Mouse (Mus musculus): ENCODE measurements at regions not wholly inside any gene's neighbourhood (a gene's known extent, or its start where the extent isn't known, plus 50 kb on each side); places are given as distances from the start of the nearest gene placed in this dataset.

- H3K4me1 ChIP-seq (ENCODE audit: insufficient read depth, low read length), result no peaks in the 10 kb centered on the region
- no peaks in the 10 kb centered on the region for H3K36me3 ChIP-seq (ENCODE audit: insufficient read depth, low read length)
- WGBS, result 60% methylated on average over 3 of the region's 3 CpGs
- TF ChIP-seq CTCF (IDR thresholded peaks at IDR 0.05), result no peak
- H3K9me3 ChIP-seq (ENCODE audit: low read length), result no peaks in the 10 kb centered on the region
- H3K27ac ChIP-seq (ENCODE audit: low read depth, low read length), result no peak overlapping the region
- H3K27me3 ChIP-seq (ENCODE audit: insufficient read depth, low read length), result no peaks in the 10 kb centered on the region
- ATAC-seq (ENCODE audit: low FRiP score), result no peak
- no peak overlapping the region for H3K4me3 ChIP-seq (ENCODE audit: low read depth, low read length)
- no peak overlapping the region for H3K4me2 ChIP-seq (ENCODE audit: low read depth, low read length, poor library complexity, severe bottlenecking)
- no peak for DNase-seq (ENCODE audit: low spot score)
- no peak overlapping the region for H3K9ac ChIP-seq (replicated peaks; ENCODE audit: low read length, poor library complexity, severe bottlenecking)
Measured at GRCm38 (mm10) chr4:45719564-45719963, 79.3 kb upstream of the Aldh1b1 start.

DNA sequence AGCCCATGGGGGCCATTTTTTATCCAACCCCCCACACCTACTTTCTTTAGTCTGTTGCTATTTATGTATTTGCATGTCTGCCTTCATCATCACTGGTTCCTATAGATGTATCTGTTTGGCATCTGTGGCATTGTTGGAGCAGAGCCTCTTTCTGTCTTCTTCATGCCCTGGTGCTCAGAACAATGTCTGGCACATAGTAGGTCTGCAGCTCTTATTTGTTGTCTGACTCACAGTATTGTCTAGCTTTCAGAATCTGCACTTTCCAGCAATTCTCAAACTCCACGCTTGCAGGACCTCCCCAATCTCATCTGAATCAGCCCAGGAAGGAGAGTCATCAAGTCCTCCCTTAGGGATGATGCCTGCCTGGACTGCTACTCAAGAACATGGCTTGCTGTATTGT lies 82.9 kb upstream of the Aldh1b1 start:
- Histone ChIP-seq H3K27ac (ENCODE audit: low read depth, low read length) (no peak overlapping the region), H3K36me3 (ENCODE audit: insufficient read depth, low read length) (no peaks in the 10 kb centered on the region), H3K4me3 (ENCODE audit: low read depth, low read length) (no peak overlapping the region), H3K9ac (replicated peaks; ENCODE audit: low read length, poor library complexity, severe bottlenecking) (no peak overlapping the region), H3K4me2 (ENCODE audit: low read depth, low read length, poor library complexity, severe bottlenecking) (no peak overlapping the region), H3K9me3 (ENCODE audit: low read length) (no peaks in the 10 kb centered on the region), H3K4me1 (ENCODE audit: insufficient read depth, low read length) (no peaks in the 10 kb centered on the region; the same call in none of the 2 replicates), H3K27me3 (ENCODE audit: insufficient read depth, low read length) (no peaks in the 10 kb centered on the region)
- 78% methylated on average over 1 of the region's 1 CpGs for WGBS
- TF ChIP-seq CTCF (IDR thresholded peaks at IDR 0.05), result no peak
- ATAC-seq (ENCODE audit: low FRiP score) (no peak), DNase-seq (ENCODE audit: low spot score) (no peak)

- no peak for TF ChIP-seq CTCF (IDR thresholded peaks at IDR 0.05)
- no peak overlapping the region; the same call in 1 of the 2 replicates for H3K9ac ChIP-seq (replicated peaks; ENCODE audit: low read length, poor library complexity, severe bottlenecking)
- WGBS, result 12% methylated on average over 10 of the region's 10 CpGs
- DNase-seq (ENCODE audit: low spot score) (peak; percentile 84), ATAC-seq (ENCODE audit: low FRiP score) (0 out of 2 replicates have a peak, but pooled peaks have one; percentile 54)
- no peaks in the 10 kb centered on the region for H3K27me3 ChIP-seq (ENCODE audit: insufficient read depth, low read length)
- no peaks in the 10 kb centered on the region for H3K9me3 ChIP-seq (ENCODE audit: low read length)
- H3K4me1 ChIP-seq (ENCODE audit: insufficient read depth, low read length), result no peaks in the 10 kb centered on the region; the same call in none of the 2 replicates
- H3K4me2 ChIP-seq (ENCODE audit: low read depth, low read length, poor library complexity, severe bottlenecking), result no peak overlapping the region
- no peak overlapping the region for H3K4me3 ChIP-seq (ENCODE audit: low read depth, low read length)
- H3K36me3 ChIP-seq (ENCODE audit: insufficient read depth, low read length), result no peaks in the 10 kb centered on the region
- no peak overlapping the region for H3K27ac ChIP-seq (ENCODE audit: low read depth, low read length)
Measured at GRCm38 (mm10) chr4:45713837-45714508, 84.8 kb upstream of the Aldh1b1 start.

DNA sequence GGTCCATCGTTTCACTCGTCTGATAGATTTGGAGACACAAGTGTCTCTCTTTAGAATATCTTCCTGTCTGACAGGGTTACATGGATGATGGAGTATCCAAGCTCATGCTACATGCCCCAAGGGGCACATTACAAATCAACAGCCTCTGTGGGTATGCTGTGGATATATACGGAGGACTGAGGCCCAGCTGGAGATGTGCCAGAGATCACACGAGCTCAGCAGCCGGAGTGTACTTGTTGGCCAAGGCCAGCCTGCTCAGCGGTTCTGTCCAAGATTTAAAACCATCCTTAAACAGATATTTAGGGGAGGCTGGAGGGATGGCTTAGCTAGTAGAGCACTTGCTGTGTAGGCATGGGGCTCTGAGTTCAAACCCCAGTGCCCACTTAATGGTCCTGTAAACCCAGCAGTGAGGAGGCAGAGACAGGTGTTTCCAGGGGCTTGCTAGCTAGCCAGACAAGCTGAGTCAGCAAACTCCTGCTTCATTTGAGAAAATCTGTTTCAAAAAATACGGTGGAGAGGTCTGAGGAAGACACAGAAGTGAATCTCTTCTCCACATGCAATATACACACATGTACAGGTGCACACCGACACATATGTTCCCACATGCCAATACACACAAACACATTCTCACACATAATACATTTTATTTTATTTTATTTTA lies 85.6 kb upstream of the Aldh1b1 start:
- Histone ChIP-seq H3K4me2 (ENCODE audit: low read depth, low read length, poor library complexity, severe bottlenecking) (no peak overlapping the region), H3K9me3 (ENCODE audit: low read length) (no peaks in the 10 kb centered on the region), H3K4me1 (ENCODE audit: insufficient read depth, low read length) (no peaks in the 10 kb centered on the region; the same call in none of the 2 replicates), H3K4me3 (ENCODE audit: low read depth, low read length) (no peak overlapping the region), H3K27me3 (ENCODE audit: insufficient read depth, low read length) (no peaks in the 10 kb centered on the region), H3K27ac (ENCODE audit: low read depth, low read length) (no peak overlapping the region), H3K36me3 (ENCODE audit: insufficient read depth, low read length) (no peaks in the 10 kb centered on the region), H3K9ac (replicated peaks; ENCODE audit: low read length, poor library complexity, severe bottlenecking) (no peak overlapping the region)
- no peak for TF ChIP-seq CTCF (IDR thresholded peaks at IDR 0.05)
- peak; percentile 31 for DNase-seq (ENCODE audit: low spot score)
- 53% methylated on average over 8 of the region's 8 CpGs for WGBS
- no peak for ATAC-seq (ENCODE audit: low FRiP score)

GRCm38 (mm10) chr4:45703997-45704396 lies 94.8 kb upstream of the Aldh1b1 start:
- no peaks in the 10 kb centered on the region for H3K4me1 ChIP-seq (ENCODE audit: insufficient read depth, low read length)
- no peak for TF ChIP-seq CTCF (IDR thresholded peaks at IDR 0.05)
- no peaks in the 10 kb centered on the region for H3K36me3 ChIP-seq (ENCODE audit: insufficient read depth, low read length)
- no peak overlapping the region for H3K4me2 ChIP-seq (ENCODE audit: low read depth, low read length, poor library complexity, severe bottlenecking)
- H3K9me3 ChIP-seq (ENCODE audit: low read length), result no peaks in the 10 kb centered on the region
- no peak overlapping the region for H3K4me3 ChIP-seq (ENCODE audit: low read depth, low read length)
- ATAC-seq (ENCODE audit: low FRiP score) (no peak), DNase-seq (ENCODE audit: low spot score) (no peak)
- WGBS, result 48% methylated on average over 7 of the region's 7 CpGs
- no peak overlapping the region for H3K9ac ChIP-seq (replicated peaks; ENCODE audit: low read length, poor library complexity, severe bottlenecking)
- no peaks in the 10 kb centered on the region for H3K27me3 ChIP-seq (ENCODE audit: insufficient read depth, low read length)
- H3K27ac ChIP-seq (ENCODE audit: low read depth, low read length), result no peak overlapping the region

DNA sequence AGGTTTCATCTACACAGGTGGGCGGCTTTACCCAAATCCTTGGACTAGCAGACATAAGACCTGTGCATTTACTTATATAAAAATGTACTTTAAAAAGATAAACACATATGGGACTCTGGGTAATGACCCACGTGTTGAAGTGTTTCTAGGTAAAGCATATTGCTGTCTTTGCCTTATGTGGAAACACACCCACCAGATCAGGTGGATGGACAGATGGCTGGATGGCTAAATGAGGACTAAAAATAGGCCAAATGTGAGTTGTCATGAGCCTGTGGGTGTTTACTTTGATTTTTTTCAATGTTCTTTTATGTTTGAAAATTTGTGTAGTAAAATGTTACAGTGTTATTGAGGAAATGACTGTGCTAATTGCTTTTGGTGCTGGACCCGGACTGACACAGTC lies 99.2 kb upstream of the Aldh1b1 start:
- DNase-seq (ENCODE audit: low spot score), result no peak
- Histone ChIP-seq H3K4me1 (ENCODE audit: insufficient read depth, low read length) (no peaks in the 10 kb centered on the region), H3K4me3 (ENCODE audit: low read depth, low read length) (no peak overlapping the region), H3K27me3 (ENCODE audit: insufficient read depth, low read length) (no peaks in the 10 kb centered on the region; the same call in 1 of the 2 replicates), H3K9me3 (ENCODE audit: low read length) (no peaks in the 10 kb centered on the region), H3K9ac (replicated peaks; ENCODE audit: low read length, poor library complexity, severe bottlenecking) (no peak overlapping the region), H3K27ac (ENCODE audit: low read depth, low read length) (no peak overlapping the region), H3K36me3 (ENCODE audit: insufficient read depth, low read length) (no peaks in the 10 kb centered on the region), H3K4me2 (ENCODE audit: low read depth, low read length, poor library complexity, severe bottlenecking) (no peak overlapping the region)
- no peak for ATAC-seq (ENCODE audit: low FRiP score)
- WGBS, result 76% methylated on average over 3 of the region's 3 CpGs
- no peak for TF ChIP-seq CTCF (IDR thresholded peaks at IDR 0.05)

Measured in midbrain, postnatal 0 days (tissue).